Mouse (Mus musculus) C2C12 (cell line): ENCODE results near the gene Pgls.

ENCODE experiments used
- CEBPB ChIP-seq: IDR thresholded peaks from one replicate; pipeline ENCODE4 v1.6.1; 2011; ENCODE audit warnings: low read depth, mild to moderate bottlenecking, control low read depth, moderate library complexity
- CTCF ChIP-seq: IDR thresholded peaks from one replicate; pipeline ENCODE4 v1.5.1; 2011; ENCODE audit not compliant: control insufficient read depth, insufficient read depth, insufficient read length
- FOSL1 ChIP-seq: IDR thresholded peaks from one replicate; pipeline ENCODE4 v1.8.0; 2011; ENCODE audit warnings: mild to moderate bottlenecking, low read length; ENCODE audit not compliant: poor library complexity, insufficient read depth, severe bottlenecking
- MAX ChIP-seq: IDR thresholded peaks from one replicate; pipeline ENCODE4 v1.6.1; 2011; ENCODE audit warnings: mild to moderate bottlenecking, control low read depth
- MYOD1 ChIP-seq: IDR thresholded peaks from one replicate; pipeline ENCODE4 v1.6.1; 2011; ENCODE audit warnings: low read depth; ENCODE audit not compliant: control insufficient read depth, insufficient read length

DNA sequence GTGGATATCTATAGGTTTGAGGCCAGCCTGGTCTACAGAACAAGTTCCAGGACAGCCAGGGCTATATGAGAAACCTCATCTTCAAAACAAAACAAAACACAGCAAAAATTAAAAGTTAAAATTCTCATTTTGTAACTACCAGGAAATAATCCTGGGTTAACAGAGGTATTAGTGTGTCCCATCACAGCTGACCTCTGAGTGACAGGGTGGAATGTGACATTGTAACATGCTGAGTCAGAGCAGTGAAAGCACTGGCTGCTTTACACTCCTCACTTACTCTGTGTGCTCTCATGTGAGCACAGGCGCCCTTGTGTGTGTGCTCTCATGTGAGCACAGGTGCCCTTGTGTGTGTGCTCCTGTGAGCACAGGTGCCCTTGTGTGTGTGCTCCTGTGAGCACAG is 17.0 kb upstream of the Pgls start:
- no peak for TF ChIP-seq CTCF
- no peak for TF ChIP-seq CEBPB
- no peak for TF ChIP-seq FOSL1
- TF ChIP-seq MAX = no peak
- peak; percentile 46 for TF ChIP-seq MYOD1
